18 mouse cellular contexts compared by ENCODE assay signal in genomic region chr9:116366713-116367112, GRCm38 (mm10).
DNase-seq lines count a peak whose midpoint lies in the region; ATAC-seq and TF ChIP-seq lines count a peak whose summit lies in the region.
"Had no signal": no experiment of that assay in that cellular context is flagged by ENCODE, and none has a peak within 500 bp of the region (broad histone marks: within the 10 kb centered on the region; RNA-seq: fewer than 3 reads in every experiment).

No protein-coding gene starts in this region.

- no peak for ATAC-seq in heart, postnatal 0 days (ENCODE audit: insufficient read depth, low read depth)
- no peak for ATAC-seq in inflammation-experienced regulatory T-cells, adult 6 months
- ATAC-seq: hindbrain, postnatal 0 days; lung, postnatal 0 days had no signal

- no peaks in the 10 kb centered on the region for H3K27me3 ChIP-seq in heart, postnatal 0 days (ENCODE audit: control insufficient read depth, insufficient read depth, low read length)
- H3K27me3 ChIP-seq in heart, adult 2 months (ENCODE audit: control insufficient read depth, insufficient read depth, low read length), result no peaks in the 10 kb centered on the region
- H3K27me3 ChIP-seq: embryonic facial prominence, embryonic 15.5 days; forebrain, embryonic 12.5 days; limb, embryonic 13.5 days; liver, embryonic 15.5 days had no signal

- no peak for TF ChIP-seq CTCF in heart, postnatal 0 days (IDR thresholded peaks at IDR 0.05; ENCODE audit: low read depth)
- TF ChIP-seq CTCF in heart, adult 2 months (IDR thresholded peaks at IDR 0.05), result no peak

- H3K27ac ChIP-seq in heart, postnatal 0 days (ENCODE audit: low read depth), result peak overlapping the region; percentile 30; the same call in 1 of the 2 replicates
- no peak overlapping the region for H3K27ac ChIP-seq in heart, adult 2 months
- H3K27ac ChIP-seq: embryonic facial prominence, embryonic 15.5 days; forebrain, embryonic 12.5 days; hindbrain, postnatal 0 days; left cerebral cortex, adult 2 months; limb, embryonic 13.5 days; liver, embryonic 15.5 days had no signal

- TF ChIP-seq POLR2A in heart, adult 2 months (IDR thresholded peaks at IDR 0.05; ENCODE audit: insufficient read depth, low read depth, low read length), result no peak

- H3K4me1 ChIP-seq in heart, postnatal 0 days (ENCODE audit: control insufficient read depth, insufficient read depth), result no peaks in the 10 kb centered on the region
- peaks cover 1% of the 10 kb centered on the region; the same call in 1 of the 2 replicates for H3K4me1 ChIP-seq in heart, adult 2 months (ENCODE audit: control insufficient read depth, insufficient read depth, low read length)
- H3K4me1 ChIP-seq: forebrain, embryonic 12.5 days had no signal

- no peaks in the 10 kb centered on the region for H3K9me3 ChIP-seq in heart, postnatal 0 days (replicated peaks; ENCODE audit: control insufficient read depth, low read length)
- H3K9me3 ChIP-seq: limb, embryonic 13.5 days; liver, embryonic 15.5 days had no signal

- WGBS in heart, postnatal 0 days, result 89% methylated on average over 7 of the region's 7 CpGs
- WGBS in heart, adult 2 months, result 92% methylated on average over 7 of the region's 7 CpGs

- DNase-seq in heart, postnatal 0 days (ENCODE audit: low spot score), result no peak
- DNase-seq in heart, postnatal 36 days, result no peak
- peak; percentile 46 to 47 for DNase-seq in B cell, adult 2 months
- DNase-seq in T-cell, adult 2 months (ENCODE audit: low spot score), result peak; percentile 48
- DNase-seq in natural killer cell, adult 2 months (ENCODE audit: low spot score in 2 of 2), result peak; percentile 12 to 19
- DNase-seq in heart, adult 2 months, result no peak
- DNase-seq in left cerebral cortex, postnatal 25 days (ENCODE audit: low spot score in 2 of 2), result no peak
- DNase-seq: adrenal gland, postnatal 25 days; cerebellum, adult 8-10 months had no signal

- H3K9ac ChIP-seq in heart, postnatal 0 days (replicated peaks; ENCODE audit: low read depth, low read length), result no peak overlapping the region
- no peak overlapping the region for H3K9ac ChIP-seq in heart, adult 2 months (ENCODE audit: low read depth, low read length)
- H3K9ac ChIP-seq: embryonic facial prominence, embryonic 15.5 days; forebrain, embryonic 12.5 days; limb, embryonic 13.5 days; liver, embryonic 15.5 days had no signal

- TF ChIP-seq EP300 in heart, postnatal 0 days (IDR thresholded peaks at IDR 0.05; ENCODE audit: low read depth), result no peak
- no peak for TF ChIP-seq EP300 in heart, adult 2 months (IDR thresholded peaks at IDR 0.05; ENCODE audit: insufficient read depth, low read depth, low read length)

- no peak overlapping the region for H3K4me2 ChIP-seq in heart, postnatal 0 days (ENCODE audit: low read depth, low read length)
- H3K4me2 ChIP-seq: embryonic facial prominence, embryonic 15.5 days; forebrain, embryonic 12.5 days; heart, embryonic 11.5 days; limb, embryonic 13.5 days; liver, embryonic 15.5 days had no signal

- intact Hi-C loops in heart, postnatal 36 days (cut with DNase I), result no loop called here
- intact Hi-C loops in heart, adult 2 months (cut with DNase I), result no loop called here
- intact Hi-C loops in left cerebral cortex, postnatal 25 days (cut with DNase I), result no loop called here

- no peaks in the 10 kb centered on the region for H3K36me3 ChIP-seq in heart, postnatal 0 days (replicated peaks; ENCODE audit: control insufficient read depth, insufficient read depth, low read length)
- no peaks in the 10 kb centered on the region for H3K36me3 ChIP-seq in heart, adult 2 months (ENCODE audit: control insufficient read depth, insufficient read depth, low read length)
- H3K36me3 ChIP-seq: embryonic facial prominence, embryonic 15.5 days; forebrain, embryonic 12.5 days; limb, embryonic 13.5 days; liver, embryonic 15.5 days had no signal

- no peak overlapping the region for H3K4me3 ChIP-seq in heart, postnatal 0 days (ENCODE audit: low read depth, low read length)
- no peak overlapping the region for H3K4me3 ChIP-seq in heart, adult 2 months
- H3K4me3 ChIP-seq: embryonic facial prominence, embryonic 15.5 days; forebrain, embryonic 12.5 days; left cerebral cortex, adult 2 months; limb, embryonic 13.5 days; liver, embryonic 15.5 days had no signal

- no peaks in the 10 kb centered on the region for H3K79me2 ChIP-seq in heart, adult 2 months (replicated peaks; ENCODE audit: control insufficient read depth, insufficient read depth, low read length)

Comparison
In these comparisons a context has a peak if more than half of its experiments do, and no peak if none do; other contexts are left out.
1. DNase-seq: peak in B cell, adult 2 months (2 of 2), T-cell, adult 2 months (single experiment) and natural killer cell, adult 2 months (2 of 2); none in heart, postnatal 0 days (single experiment), heart, postnatal 36 days (0 of 2), heart, adult 2 months (0 of 2) and left cerebral cortex, postnatal 25 days (0 of 2).